Mouse (Mus musculus): Measurements from ENCODE around the gene Ccdc86. TPM values are rescaled to one million over a fixed set of nuclear protein-coding genes. Genes with fewer than 3 reads are reported as not detected.

Ccdc86 gene
- 6.0 and 10.1 TPM in 2 replicates for polyA plus RNA-seq (2012; rRNA removed; ENCODE audit: low replicate concordance)

GRCm38 (mm10) chr19:10949112-10949511 is at the start of gene Ccdc86:
TSS of gene Ccdc86 (minus strand) at chr19:10949266.

GRCm38 (mm10) chr19:10993150-10993549 is 44.1 kb upstream of the Ccdc86 start, which contains the start of gene Ms4a15:
TSS of gene Ms4a15 (minus strand) at chr19:10993250.

DNA sequence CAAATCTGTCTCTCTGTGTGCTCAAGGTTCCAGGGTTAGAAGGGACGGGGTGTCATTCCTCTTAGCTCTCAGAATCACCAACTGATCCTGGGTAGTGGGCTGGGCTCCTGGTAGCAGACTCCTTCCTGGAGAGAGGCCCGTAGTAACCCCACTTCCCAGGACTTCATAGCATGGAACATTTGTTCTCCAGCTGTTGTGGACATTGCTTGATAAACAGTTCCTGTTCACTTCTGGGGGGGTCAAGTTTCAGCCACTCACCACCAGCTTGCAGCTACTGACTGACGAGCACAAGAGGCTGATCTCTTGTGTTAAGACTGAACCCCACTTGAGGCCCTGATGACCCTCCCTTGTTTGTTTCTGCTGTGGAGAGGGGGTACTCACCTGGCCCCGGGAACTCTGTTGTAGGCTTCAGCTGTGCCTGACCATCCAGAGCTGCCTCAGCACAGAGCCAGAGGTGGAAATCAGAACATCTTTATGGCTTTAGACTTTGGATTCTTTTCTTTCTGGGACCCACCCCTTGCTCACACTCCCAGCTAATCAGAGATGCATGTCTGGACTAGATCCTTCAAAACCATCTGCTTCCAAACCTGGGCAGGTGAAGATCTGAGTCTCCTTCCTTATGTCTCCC is 25.3 kb upstream of the Ccdc86 start, which contains the start of gene Ms4a10:
Ms4a10 (minus strand) TSS at position 433 of the 628 bp plus-strand sequence.

GRCm38 (mm10) chr19:10937110-10937563 is 11.9 kb downstream of the Ccdc86 start, which contains the start of gene Ptgdr2:
TSS of gene Ptgdr2 (plus strand) at chr19:10937160.

GRCm38 (mm10) chr19:10920532-10920931 is 28.5 kb downstream of the Ccdc86 start, which contains the start of gene Zp1:
TSS of gene Zp1 (minus strand) at chr19:10920632.

GRCm38 (mm10) chr19:10895016-10895528 is 54.0 kb downstream of the Ccdc86 start, which contains the start of gene Prpf19:
TSS of gene Prpf19 (plus strand) at chr19:10895231.

Other genes with a start within 250 kb of the Ccdc86 start
- gene Cd5, start 210.3 kb downstream of the Ccdc86 start, polyA plus RNA-seq (2012; rRNA removed; ENCODE audit: low replicate concordance): 0.68 and 0.80 TPM in 2 replicates
- gene Cd6, start 119.2 kb downstream of the Ccdc86 start, polyA plus RNA-seq (2012; rRNA removed; ENCODE audit: low replicate concordance): 0.24 and 1.0 TPM in 2 replicates
- gene Slc15a3, start 109.5 kb downstream of the Ccdc86 start, polyA plus RNA-seq (2012; rRNA removed; ENCODE audit: low replicate concordance): 6.2 and 12.4 TPM in 2 replicates
- 20.4 and 60.0 TPM in 2 replicates for gene Tmem132a, start 79.3 kb downstream of the Ccdc86 start, polyA plus RNA-seq (2012; rRNA removed; ENCODE audit: low replicate concordance)
- gene Tmem109, start 67.3 kb downstream of the Ccdc86 start, polyA plus RNA-seq (2012; rRNA removed; ENCODE audit: low replicate concordance): 204 and 245 TPM in 2 replicates
- gene Prpf19, start 54.0 kb downstream of the Ccdc86 start, polyA plus RNA-seq (2012; rRNA removed; ENCODE audit: low replicate concordance): 214 and 361 TPM in 2 replicates
- gene Zp1, start 28.6 kb downstream of the Ccdc86 start, polyA plus RNA-seq (2012; rRNA removed; ENCODE audit: low replicate concordance): 0.22 TPM in 1 of 2 replicates, not detected in the other
- gene Ptgdr2, start 12.1 kb downstream of the Ccdc86 start, polyA plus RNA-seq (2012; rRNA removed; ENCODE audit: low replicate concordance): 0.16 and 13.9 TPM in 2 replicates
- gene Ms4a10, start 25.4 kb upstream of the Ccdc86 start, polyA plus RNA-seq (2012; rRNA removed; ENCODE audit: low replicate concordance): 0.50 TPM in 1 of 2 replicates, not detected in the other
- 0.10 TPM in 1 of 2 replicates, not detected in the other for gene Ms4a15, start 44.0 kb upstream of the Ccdc86 start, polyA plus RNA-seq (2012; rRNA removed; ENCODE audit: low replicate concordance)
- not detected in 2 replicates for gene Ms4a18, start 68.8 kb upstream of the Ccdc86 start, polyA plus RNA-seq (2012; rRNA removed; ENCODE audit: low replicate concordance)
- gene Ms4a8a, start 131.8 kb upstream of the Ccdc86 start, polyA plus RNA-seq (2012; rRNA removed; ENCODE audit: low replicate concordance): 4.3 and 6.3 TPM in 2 replicates
- gene 1700017D01Rik, start 181.6 kb upstream of the Ccdc86 start, polyA plus RNA-seq (2012; rRNA removed; ENCODE audit: low replicate concordance): not detected in 2 replicates
- gene 1700025F22Rik, start 216.1 kb upstream of the Ccdc86 start, polyA plus RNA-seq (2012; rRNA removed; ENCODE audit: low replicate concordance): not detected in 2 replicates
- not detected in 2 replicates for gene Ms4a13, start 247.5 kb upstream of the Ccdc86 start, polyA plus RNA-seq (2012; rRNA removed; ENCODE audit: low replicate concordance)

Measured in subcutaneous adipose tissue, adult 2 months (tissue).